Mouse (Mus musculus) brain, embryonic 14.5 days (tissue): ENCODE measurements at regions not wholly inside any gene's neighbourhood (a gene's known extent, or its start where the extent isn't known, plus 50 kb on each side); places are given as distances from the start of the nearest gene placed in this dataset.

Experiments used
- CTCF ChIP-seq: fragments of 200-500 bp; IDR thresholded peaks from 2 replicates; pipeline ENCODE4 v1.5.1; 2012; ENCODE audit warnings: inconsistent platforms, mild to moderate bottlenecking, moderate library complexity, borderline replicate concordance; ENCODE audit not compliant: insufficient read depth, insufficient read length; ENCODE audit errors: extremely low read depth
- POLR2A ChIP-seq: fragments of 200-500 bp; IDR thresholded peaks from 2 replicates; pipeline ENCODE4 v1.6.1; 2012; ENCODE audit warnings: mild to moderate bottlenecking, inconsistent platforms, borderline replicate concordance; ENCODE audit not compliant: poor library complexity, insufficient read depth, insufficient read length, severe bottlenecking; ENCODE audit errors: extremely low read depth

GRCm38 (mm10) chr4:48749566-48749965, 86.3 kb downstream of the Cavin4 start:
- no peak for TF ChIP-seq CTCF
- TF ChIP-seq POLR2A, result no peak
